Mouse (Mus musculus) thymus, postnatal 10 days (tissue): Measurements from ENCODE around the gene Rgs6.

Experiments
- DNase-seq, 2 experiments: peaks; one replicate each; pipeline ENCODE4 v3.0.0; 2021; ENCODE audit warnings: low spot score in 2 of 2

Gene Rgs6

DNA sequence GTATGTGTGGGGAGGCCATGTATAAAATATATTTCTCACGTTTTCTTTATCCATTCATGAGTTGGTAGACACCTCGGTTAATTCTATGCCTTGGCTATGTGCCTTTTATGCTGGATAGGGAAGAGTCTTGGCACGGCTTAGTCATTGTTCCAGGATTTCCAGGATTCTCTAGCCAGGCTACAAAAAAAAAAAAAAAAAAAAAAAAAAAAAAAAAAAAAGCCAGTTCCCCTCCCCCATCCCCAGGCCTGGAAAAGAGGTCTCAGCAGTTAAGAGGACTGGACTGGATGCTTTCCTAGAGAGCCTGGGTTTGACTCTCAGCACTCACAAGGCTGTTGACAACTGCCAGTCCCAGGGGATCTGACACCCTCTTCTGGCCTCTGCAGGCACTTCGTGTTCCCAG, 543.3 kb downstream of the Rgs6 start:
- no peak for DNase-seq

DNA sequence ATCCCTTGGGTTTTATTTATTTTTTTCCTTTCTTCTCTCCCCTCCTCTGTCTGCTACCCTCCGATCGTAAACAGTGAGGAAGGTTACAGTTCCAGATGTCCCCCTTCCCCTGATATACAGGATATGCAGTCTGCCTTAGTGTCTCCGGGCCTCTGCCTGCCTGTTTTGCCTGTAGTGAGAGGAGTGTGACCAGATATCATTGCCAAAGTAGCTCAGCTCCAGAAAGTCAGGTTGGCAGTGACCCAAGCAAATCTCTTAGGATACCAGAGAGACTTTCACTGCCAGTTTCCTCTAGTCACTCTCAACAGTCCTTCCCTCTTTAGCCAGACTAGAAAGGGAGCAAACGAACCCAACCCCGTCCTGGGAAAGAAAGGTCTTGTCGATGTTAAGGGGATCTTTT, 545.7 kb downstream of the Rgs6 start:
- DNase-seq: no peak

DNA sequence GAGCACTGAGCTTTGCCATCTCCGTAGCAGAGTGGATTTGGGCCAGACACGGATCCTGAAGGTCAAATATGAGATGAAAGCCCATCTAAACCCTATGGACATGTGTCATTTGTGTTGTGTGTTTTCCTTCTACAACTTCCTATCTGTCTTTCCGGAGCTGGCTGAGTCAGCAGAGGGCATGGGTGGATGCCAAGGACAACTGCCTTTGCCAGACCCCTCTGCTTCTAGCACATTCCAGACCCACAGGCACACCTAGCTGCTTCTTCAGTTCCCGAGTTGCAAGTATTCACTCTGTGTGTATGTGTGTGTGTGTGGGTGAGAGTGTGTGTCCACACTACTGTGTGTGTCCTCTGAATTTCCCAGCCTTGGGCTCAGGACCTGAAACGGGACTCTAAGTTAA, 547.9 kb downstream of the Rgs6 start:
- DNase-seq: no peak

DNA sequence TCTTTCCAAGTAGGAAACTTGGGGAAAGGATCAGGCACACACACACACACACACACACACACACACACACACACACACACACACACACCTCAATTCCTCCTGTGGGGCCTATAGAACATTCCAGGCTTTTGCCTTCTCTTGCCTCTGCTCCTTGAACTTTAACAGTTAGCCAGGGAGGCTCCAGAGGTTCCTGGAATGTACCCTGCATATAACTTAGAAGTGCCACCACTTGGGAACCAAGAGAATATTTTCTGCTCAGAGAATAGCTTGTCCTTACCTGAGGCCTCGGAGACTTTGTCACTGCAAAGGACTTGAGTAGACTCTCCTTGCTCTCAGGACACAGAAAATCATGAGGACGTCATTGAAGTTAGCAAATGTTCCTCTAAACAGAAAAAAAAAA, 548.4 kb downstream of the Rgs6 start:
- no peak for DNase-seq

DNA sequence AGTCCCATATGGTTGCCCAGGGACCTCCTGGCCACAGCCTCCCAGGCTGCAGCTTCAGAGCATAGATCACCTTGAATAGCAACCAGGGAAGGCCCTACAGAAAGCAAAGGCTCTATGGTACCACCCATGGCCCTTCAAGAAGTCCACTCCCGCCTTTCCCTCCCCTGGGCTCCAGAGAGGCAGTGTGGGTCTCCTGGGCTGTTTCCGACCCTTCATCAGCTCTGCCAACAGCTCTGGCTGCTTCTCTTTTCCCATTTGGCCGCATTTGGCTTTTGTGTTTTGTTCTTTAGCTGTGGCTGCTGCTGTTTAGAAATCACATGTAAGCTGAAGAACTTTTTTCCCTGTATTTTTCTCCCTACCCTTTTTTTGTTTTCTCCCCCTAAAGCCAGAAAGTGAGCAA, 548.9 kb downstream of the Rgs6 start:
- no peak for DNase-seq

DNA sequence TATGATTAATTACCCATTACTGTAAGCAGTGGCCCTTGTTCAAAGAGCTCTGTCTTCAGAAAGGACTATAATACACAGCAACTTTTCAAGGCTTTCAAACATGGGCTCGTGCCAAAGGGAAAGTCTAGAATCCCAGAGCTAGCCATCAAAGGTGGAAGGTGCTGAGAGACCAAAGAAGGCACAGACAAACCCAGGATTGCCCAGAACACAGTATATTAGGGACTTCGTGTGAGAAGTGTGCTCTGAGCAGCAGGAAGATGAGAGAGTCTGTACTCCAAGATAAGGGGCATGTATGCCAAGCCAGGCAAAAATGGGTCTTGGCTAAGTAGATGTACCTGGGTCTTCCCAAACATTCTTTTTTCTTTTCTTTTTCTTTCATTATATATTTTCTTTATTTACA, 553.1 kb downstream of the Rgs6 start:
- DNase-seq: no peak

DNA sequence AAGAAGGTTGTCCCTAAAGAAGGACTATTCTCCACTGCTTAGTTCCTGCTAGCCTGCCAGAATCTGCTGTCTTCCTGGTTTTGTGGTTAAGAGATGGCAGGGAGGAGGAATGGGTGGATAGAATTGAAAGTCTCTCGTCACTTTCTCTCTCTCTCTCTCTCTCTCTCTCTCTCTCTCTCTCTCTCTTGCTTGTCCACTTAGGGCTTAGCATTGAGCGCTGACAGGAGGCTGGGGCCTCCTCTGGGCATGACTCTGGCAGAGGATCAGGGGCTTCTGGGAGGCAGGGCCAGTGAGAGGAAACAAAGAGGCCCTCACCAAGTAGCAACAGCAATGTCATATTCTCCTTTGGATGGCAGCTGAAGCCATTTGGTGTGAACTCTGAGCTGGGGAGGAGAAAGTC, 554.4 kb downstream of the Rgs6 start:
- DNase-seq: no peak

DNA sequence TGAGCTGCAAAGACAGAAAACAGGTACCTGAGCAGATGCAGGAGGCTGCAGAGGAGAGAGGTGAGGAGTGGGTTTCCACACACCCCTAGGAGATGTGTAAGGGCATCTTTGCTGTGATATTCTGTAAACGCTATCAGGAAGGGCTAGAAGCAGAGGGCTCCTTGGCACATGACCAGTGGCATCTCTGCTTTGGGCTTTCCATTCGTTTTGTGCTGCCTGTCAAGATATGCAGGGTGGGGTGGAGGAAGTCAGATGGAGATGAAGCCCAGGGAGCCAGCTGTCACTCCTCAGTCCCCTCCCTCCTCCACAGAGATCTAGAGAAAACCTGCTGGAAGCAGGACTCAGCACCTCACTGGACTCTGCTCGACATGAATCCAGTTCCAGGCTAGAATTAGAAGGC, 555.0 kb downstream of the Rgs6 start:
- DNase-seq: no peak

DNA sequence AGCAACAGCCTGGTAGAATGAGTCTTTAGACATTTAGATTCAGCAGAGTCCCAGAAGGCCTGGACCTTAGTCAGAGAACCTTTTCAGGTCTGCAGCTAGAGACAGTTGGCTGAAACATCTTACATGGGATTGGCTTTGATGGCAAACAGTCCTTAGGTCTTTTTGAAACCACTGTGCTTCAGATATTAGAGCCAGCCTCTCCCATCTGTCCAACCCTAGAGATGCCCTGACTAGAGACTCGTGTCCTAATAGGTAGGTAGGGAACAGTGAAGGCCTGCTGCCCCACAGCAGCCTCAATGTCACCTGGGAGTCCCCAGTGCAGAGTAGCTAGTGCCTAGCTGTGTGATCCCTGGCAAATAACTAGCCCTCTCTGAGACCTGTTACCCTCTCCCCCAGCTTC, 555.5 kb downstream of the Rgs6 start:
- DNase-seq: no peak

DNA sequence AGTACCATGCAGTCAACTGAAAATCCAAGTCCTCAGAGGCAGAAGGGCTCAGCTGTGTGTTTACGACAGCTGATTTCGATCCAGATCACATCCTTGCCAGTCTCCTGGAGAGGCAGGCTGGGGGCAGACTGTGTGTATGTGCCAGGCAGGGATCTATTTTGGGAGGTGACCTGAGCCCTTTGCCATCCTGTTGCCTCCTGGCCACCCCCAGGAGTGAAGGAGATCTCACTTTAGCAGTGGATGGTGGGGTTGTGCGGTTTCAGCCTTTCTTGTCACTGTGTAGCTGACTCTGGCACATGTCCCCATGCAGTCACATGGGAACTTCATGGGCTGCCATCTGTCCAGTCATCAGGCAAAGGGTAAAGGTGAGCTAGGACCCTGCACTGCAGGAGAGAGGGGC, 557.0 kb downstream of the Rgs6 start:
- DNase-seq: no peak

DNA sequence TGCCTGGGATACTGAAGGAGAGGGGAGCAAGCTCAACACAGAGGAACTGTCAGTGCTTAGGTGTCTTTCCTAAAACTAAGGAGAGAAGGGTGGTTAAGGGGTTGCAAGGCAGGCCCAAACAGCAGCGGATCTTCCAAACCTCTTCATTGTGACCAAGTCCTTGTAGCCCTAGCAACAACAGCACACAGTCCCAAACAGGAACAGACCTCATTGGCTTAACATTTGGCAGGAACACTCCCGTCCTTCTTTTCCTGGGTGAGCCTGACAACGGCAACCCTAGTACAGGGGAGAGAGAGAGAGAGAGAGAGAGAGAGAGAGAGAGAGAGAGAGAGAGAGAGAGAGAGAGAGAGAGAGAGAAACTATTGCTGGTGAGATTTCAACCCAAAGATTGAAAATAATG, 557.8 kb downstream of the Rgs6 start:
- DNase-seq: no peak

DNA sequence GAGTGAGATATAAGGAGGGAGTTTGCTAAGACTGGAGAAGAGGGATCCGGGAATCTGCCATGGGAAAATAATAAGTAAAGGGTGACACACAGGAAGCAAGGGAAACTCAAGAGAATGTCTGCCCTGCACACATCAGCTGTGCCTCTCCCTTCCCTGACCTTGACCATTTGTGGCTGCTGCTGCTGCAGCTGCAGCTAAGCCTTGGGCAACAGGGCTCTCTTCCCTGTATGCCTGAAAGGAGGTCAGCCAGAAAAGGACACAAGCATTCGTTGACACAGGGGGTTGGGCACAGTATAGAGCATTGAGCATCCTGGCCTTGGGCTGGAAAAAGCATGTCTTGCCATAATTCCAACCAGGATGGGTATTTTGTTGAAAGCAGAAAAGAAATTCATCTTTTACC, 558.8 kb downstream of the Rgs6 start:
- DNase-seq: no peak

DNA sequence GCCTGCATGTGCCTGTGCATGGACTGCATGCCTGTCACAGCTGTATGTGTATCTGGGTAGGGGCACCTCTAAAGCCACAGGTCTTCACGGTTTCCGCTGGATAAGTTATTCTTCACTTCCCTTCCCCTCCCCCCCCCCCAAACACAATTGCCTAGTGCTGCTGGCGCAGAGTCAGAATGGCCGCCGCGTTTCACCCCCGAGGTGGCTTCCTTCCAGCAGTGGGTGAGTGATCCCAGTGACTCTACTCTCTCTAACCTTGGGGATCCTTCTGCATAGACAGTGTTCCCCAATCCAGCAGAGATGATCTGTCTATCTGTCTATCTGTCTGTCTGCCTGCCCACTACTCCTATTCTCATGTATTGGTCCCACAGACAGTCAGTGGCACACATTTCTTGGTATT, 561.9 kb downstream of the Rgs6 start:
- DNase-seq: no peak

DNA sequence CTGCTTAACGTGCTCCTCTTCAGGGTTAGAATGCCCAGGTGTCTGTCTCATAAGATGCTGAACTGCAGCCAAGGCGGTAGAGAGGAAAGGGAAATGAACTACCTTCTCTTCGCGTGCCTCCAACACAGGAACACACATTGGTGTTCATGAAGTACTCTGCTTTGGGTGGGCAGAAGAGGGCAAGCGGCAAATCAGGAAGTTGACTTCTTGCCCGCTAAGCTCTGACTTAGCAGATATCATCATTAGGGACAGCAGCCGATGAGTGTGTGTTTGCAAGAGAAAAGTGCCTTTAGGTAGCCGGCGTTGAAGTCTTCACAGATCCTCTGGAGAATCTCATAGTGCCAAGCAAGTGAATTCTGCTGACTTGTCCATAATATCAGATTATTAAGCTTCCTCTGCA, 562.7 kb downstream of the Rgs6 start:
- DNase-seq: no peak

DNA sequence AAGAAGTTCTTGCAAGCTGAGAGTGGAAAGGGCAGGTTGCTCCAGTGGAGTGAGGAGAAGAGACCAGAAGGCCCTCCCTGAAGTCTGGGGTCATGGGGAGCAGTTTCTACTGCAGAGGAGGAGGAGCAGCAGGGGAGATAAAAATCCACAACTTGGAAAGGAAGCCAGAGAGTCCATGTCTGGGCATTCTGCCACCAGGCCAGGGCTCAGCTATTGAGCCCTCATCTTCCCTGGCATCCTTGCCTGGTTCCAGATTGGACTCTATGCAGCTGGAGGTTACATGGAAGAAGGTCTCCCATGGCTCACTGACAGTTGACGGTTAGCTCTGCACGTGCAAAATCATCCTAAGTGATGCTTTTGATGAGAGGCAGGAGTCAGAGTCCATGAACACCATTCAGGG, 563.4 kb downstream of the Rgs6 start:
- DNase-seq: no peak

DNA sequence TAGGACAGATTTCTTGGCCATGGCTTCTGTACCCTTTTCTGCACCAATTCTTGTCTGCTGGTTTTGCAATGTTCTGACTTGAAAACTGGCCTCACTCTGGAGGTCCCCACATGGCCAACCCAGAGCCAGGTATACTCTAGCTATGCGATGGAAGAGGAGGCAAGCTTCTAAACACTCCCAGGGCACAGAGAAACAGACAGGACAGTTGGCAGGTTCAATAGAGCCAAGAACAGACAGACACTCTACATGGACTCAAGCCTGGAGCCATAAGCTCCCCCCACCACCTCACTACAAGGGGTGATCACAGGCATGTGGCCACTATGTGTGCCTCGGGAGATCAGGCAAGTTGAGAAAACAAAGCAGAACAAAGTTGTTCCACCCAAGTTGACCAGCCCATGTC, 572.1 kb downstream of the Rgs6 start:
- DNase-seq: no peak

DNA sequence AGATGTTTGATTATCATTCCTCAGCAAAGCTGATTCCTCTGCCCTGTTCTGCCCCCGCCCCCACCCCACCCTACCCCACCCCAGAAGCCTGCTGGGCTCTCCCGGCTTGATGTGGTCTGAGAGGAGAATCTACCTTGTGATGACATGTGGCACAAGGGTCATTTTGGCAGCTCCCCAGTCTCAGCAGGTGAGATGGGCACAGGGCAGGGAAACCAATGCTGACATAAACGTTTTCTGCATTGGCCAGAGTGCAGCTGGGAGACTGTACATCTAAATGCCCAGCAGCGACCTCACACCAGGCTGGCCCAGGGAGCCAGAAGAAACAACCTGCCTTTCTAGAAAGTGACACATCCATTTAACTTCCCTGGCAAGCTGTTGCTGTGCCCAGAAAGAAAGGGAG, 572.6 kb downstream of the Rgs6 start:
- DNase-seq: no peak

DNA sequence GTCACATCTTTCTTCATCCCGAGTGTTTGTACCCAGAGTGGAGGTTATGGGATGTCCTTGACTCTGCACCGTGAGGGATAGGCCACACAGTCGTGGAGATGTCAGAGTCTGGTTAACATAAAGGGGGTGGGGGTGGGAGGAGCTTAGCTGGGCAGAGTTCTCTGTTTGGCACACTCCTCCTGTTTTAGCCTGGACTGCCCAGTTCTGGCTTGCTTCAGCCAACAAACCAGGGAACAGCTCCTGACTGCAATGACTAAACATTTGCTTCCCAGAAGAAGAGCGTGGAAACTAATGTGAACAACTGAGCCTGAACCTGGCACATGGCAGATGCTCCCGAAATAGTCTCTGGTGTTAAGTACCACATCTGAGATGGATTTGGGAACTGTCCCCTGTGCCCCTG, 575.6 kb downstream of the Rgs6 start:
- DNase-seq: no peak

DNA sequence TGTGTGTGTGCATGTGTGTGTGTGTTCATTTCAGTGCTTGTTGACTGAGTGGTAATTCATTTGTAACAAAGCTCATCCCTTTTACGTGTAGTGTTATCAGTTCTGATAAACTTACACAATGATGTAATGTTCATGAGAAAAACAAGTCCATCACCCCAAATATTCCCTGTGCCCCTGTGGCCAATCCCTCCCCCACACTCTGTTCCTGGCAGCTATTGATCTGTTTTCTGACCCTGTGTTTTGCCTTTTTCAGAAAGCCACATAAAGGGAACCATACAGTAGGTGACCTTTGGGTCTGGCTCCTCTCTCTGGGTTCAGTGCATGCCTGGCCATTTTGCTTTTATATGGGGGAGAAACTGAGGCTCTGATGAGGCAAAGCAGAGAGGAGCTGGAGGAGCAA, 577.0 kb downstream of the Rgs6 start:
- DNase-seq: no peak

DNA sequence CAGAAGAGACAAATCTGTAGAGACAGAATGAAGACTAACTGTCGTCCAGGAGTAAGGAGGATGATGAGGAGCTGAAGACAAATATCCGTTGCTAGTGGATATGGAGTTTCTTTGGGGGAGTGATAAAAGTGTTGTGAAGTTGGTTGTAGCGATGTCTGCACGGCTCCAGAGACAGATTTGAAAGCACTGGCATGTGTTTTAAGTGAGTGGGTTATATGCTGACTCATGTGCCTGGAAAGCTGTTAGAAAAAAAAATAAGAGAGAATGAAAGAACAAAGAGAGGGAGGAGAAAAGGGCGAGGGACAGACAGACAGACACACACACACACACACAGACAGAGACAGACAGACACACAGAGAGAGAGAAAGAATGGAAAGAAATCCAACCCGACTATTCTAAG, 580.2 kb downstream of the Rgs6 start:
- DNase-seq: no peak

DNA sequence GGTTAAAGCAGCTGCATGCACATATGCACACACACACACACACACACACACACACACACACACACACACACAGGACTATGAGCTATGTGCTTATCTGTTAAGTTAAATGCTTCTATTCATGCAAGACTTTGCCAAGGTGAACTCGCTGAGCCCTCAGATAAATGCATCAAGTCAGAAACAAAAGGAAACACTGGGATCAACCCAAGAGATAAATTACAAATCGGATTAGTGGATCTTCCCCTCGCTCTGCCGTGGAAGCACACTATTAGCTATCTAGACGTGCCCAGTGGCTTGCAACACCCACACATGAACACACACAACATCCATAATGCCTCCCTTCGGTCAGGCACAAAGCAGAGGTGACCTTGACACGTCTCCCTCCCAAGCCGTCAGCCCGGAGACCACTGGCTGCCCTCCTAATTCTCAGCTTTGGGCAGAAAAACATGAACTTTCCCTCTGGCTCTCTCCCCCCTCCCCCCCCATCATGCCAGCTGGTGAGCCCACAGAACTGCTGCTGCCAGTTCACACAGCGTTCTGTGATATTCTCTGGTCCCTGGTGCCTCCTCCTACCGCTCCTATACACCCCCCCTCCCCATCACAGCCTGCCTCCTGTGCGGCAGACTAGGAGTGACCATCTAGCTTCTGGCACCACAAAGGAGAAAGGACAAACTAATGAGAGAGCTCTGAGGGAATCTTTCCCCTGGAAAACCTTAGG, 581.6 kb downstream of the Rgs6 start:
- no peak for DNase-seq

DNA sequence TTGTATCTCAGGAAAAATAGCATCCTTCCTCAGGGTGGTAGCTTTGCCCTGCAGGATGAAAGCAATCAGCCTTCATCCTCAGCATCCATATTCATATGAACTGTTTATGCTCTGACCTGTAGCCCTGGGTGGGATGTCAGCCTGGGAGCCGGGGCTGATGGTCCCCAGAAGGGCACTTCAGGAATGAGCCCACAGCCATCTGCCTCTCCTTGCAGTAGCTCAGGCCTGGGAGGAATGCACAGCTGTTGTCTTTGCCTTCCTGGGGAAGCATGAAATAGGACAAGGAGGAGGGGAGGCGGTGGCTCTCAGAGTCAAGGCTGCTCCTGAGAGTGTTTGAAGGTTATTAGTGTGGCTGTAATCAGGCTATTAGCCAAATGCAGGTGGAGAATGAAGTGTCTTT, 590.7 kb downstream of the Rgs6 start:
- no peak for DNase-seq

DNA sequence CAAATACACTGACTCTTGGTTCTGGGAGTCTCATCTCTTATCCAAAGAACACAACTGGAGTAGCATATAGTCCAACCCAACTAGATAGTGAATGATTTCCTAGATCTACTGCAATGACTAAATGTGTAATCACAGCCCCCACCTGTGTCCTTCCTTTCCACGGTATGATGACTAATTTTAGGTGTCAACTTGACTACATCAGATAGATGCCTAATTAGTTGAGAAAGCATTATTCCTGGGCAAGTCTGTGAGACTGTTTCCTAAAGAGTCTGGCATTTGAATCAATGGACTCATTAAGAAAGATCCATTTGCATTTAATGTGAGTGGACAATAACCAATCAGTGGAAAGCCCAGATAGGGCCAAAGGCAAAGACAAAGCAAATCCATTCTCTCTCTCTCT, 591.8 kb downstream of the Rgs6 start:
- DNase-seq: no peak

DNA sequence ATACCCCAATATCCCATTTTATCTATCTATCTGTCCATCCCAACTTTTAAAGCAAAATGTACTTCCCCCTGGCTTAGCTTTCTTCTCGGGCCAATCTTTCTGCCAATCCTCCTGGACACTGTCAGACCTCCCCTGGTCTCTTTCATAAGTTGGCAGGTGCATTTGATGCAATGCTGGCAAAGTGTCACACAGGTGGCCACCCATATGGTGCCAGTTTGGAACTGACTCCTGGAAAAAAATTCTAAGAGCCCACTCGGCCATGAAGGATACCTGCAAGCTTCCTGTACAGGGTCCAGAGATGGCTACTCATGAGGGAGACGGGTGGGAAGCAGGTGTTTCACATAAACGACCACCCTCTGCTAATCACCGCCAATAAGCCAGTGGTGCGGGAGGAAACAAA, 592.5 kb downstream of the Rgs6 start:
- DNase-seq: no peak

DNA sequence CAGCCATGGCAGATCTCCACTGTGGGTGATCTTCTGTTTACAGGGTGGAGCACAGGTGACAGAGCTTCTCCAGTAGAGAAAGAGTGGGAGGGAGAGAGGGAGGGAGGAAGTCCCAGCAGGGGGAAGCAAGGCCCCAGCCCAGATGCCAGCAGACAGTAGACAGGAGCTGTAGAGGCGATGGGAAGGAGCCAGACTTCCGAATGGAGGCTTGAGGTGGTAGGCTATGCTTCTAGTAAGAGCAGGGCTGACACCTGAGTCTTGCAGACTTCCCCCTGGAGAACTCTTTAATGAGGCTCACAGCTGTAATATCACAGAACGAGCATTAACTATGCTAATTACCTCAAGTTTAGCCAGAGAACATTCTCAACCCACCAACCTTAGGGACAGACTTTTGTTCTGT, 613.6 kb downstream of the Rgs6 start:
- no peak for DNase-seq
